Mouse (Mus musculus) gastrocnemius, adult 2 months (tissue): ENCODE data around the gene Pik3cg. TPM values are rescaled to one million over a fixed set of nuclear protein-coding genes. Genes with fewer than 3 reads are reported as not detected.

ENCODE experiments used
- DNase-seq: peaks from one replicate; pipeline ENCODE4 v3.0.0; 2022
- H3K27ac ChIP-seq: fragments of 200-600 bp; 2 replicates; pipeline ENCODE4 v1.8.1; 2022; ENCODE audit warnings: mild to moderate bottlenecking
- H3K4me3 ChIP-seq: fragments of 200-600 bp; 2 replicates; pipeline ENCODE4 v1.8.1; 2022; ENCODE audit warnings: mild to moderate bottlenecking, moderate library complexity
- CTCF ChIP-seq: fragments of 200-600 bp; IDR thresholded peaks from 2 replicates; pipeline ENCODE4 v1.8.1; 2022; ENCODE audit warnings: antibody characterized with exemption, mild to moderate bottlenecking, moderate library complexity
- intact Hi-C: fragments of 180-260 bp; cut with DNase I; formaldehyde crosslinking; loops from one replicate; pipeline ENCODE4 v1.15.1; 2025
- total RNA-seq, 2 experiments: library from RNA; stranded (reverse); gene quantifications; 2 replicates each; pipeline ENCODE4 v1.2.3; 2021

Gene Pik3cg
- total RNA-seq, 2 experiments from 2014 or later, result 0.45 to 0.48 TPM

DNA sequence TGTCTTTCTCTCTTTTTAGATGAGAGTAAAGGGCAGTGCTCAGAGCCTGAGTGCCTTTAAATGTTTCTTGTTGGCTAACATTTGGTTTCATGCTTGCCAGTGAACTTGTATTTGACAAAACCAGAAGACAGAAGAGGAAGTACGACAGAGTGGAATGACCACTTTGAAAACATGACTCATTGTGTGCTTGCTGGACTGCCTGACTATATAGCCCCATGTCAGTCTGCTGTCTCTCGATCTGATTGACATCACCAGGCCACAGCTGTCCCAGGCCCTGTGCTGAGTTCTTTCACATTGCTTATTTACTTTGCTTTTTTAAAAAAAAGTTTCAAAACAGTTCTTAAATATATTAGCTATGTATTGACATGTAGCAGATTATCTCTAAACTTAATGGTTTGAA is 44.8 kb downstream of the Pik3cg start:
- no peak for TF ChIP-seq CTCF
- intact Hi-C loops, result no loop called here
- Histone ChIP-seq H3K27ac (no peak overlapping the region), H3K4me3 (no peak overlapping the region)
- DNase-seq, result no peak

DNA sequence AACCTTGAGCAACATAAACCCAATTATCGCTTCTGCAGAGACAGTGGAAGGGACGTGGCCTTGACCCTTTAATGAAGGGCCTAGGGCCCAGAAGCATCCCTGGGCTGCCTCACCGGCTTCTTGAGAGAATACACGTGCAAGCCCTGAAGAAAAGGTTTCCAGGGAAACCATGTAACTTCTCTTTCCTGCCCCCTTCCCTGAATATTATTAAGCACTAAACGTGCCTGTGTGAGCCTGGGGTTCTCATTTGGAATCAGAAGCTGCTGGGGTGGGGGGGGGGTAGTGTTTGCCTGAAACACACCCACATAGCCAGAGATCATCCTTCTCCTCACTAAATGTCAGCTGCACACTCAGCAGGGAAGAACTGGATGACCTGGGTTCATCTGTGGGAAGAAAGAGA is 49.7 kb downstream of the Pik3cg start:
- TF ChIP-seq CTCF, result no peak
- H3K4me3 ChIP-seq, result no peak overlapping the region
- H3K27ac ChIP-seq, result no peak overlapping the region
- no peak for DNase-seq
- intact Hi-C loops, result no loop called here

DNA sequence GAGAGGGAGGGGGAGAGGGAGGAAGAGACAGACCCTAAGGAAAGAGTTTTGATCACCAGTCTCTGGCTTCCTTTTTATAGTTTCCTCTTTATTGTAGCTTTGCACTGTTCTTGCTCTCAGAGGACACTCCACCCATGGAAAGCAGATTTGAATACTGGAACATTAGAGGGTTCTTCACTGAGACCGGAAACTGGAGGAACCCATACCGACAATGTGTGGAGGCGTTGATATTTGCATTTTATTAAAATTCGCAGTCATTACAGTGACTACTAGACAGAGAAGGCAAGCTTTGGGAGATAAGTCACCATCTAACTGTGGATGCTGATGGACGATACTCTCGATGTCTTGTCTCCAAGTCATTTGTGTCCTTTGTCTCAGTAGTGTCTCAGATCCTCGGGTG is 61.9 kb downstream of the Pik3cg start:
- no peak overlapping the region for H3K27ac ChIP-seq
- DNase-seq, result no peak
- TF ChIP-seq CTCF, result no peak
- no peak overlapping the region for H3K4me3 ChIP-seq
- intact Hi-C loops, result loop anchor here (10.0 kb wide), 1 partner anchor 98 kb away; no protein-coding TSS in a partner anchor

DNA sequence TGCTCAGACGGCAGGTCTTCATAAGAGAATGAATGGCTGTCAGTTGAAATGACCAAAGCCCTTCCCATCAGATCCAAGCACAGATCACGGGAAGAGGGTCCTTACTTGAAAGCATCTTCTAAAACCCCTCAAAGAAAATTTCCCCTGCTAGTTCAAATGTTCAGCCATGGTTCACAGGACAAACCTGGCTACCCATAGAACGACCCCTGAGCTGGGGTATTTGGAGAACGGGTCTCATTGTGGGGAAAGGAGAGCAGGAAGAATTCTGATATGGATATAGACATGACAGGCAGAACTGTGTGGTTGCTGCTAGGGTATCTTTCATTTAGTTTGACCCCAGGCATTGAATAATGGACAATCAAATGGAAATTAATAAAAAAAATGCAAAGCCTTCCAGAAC is 62.8 kb downstream of the Pik3cg start:
- TF ChIP-seq CTCF, result no peak
- no peak overlapping the region for H3K4me3 ChIP-seq
- intact Hi-C loops, result loop anchor here (10.0 kb wide), 1 partner anchor 99 kb away; no protein-coding TSS in a partner anchor
- DNase-seq, result no peak
- no peak overlapping the region for H3K27ac ChIP-seq

DNA sequence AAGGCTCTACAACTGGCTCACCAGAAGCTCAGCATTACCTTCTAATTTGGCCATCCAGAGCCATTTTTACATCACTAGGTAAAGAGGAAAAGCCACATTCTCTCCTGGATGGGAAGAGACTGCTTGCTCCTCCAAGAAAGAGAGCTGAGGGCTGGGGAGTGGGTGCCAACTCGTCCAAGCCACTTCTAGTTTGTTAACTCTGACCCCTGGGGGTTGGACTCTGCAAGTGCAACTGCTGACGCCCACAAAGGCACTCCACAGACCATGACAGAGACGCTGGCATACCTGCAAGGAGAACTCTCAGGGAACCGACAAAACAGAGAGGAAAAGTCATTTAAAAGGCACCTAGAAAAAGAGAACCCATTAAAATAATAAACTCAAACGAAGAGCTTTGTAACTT is 63.9 kb downstream of the Pik3cg start:
- no peak overlapping the region for H3K4me3 ChIP-seq
- no peak overlapping the region for H3K27ac ChIP-seq
- peak; percentile 80 for DNase-seq
- peak; percentile 89 for TF ChIP-seq CTCF
- intact Hi-C loops, result loop anchor here (10.0 kb wide), 1 partner anchor 100 kb away; no protein-coding TSS in a partner anchor

DNA sequence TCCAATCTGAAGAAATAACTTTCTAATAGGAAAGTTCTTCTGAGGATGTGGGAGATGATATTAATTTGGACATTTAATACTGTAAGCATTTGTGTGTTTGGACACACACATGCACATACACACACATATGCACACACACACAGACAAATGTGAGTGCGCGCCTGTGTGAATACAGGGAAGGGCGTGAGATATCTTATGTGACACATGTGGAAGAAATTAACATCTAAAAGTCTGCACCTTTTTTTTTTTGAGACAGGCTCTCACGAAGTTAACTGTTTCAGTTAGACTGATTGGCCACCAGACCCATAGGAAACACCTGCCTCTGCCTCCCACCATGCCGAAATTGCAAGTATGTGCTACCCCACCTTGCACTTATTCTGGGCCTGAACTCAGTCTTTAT is 64.7 kb downstream of the Pik3cg start:
- Histone ChIP-seq H3K4me3 (no peak overlapping the region), H3K27ac (no peak overlapping the region)
- intact Hi-C loops, result loop anchor here (1.0 to 10.0 kb wide), 2 partner anchors 101 to 175 kb away; no protein-coding TSS in a partner anchor
- no peak for TF ChIP-seq CTCF
- no peak for DNase-seq

DNA sequence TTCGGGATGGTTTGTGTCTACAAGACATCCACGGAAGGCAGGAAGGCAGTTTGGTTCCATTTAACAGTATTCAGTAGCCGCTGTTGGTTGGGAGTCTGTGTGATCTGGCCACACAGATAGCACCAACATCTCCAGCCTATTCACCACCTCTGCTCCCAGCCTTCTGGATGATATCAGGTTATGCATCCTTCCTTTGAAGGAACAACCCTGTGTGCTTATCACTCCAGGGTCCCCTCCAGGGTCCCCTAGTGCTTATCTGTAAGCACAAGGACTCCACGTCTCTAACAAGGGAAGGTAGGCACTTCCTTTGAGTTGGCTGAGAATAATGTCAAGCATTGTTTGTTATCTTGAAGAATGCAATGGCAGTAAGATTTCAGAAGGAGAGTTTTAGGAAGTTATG is 65.3 kb downstream of the Pik3cg start:
- Histone ChIP-seq H3K27ac (no peak overlapping the region), H3K4me3 (no peak overlapping the region)
- no peak for DNase-seq
- intact Hi-C loops, result loop anchor here (1.0 to 10.0 kb wide), 2 partner anchors 102 to 175 kb away; no protein-coding TSS in a partner anchor
- TF ChIP-seq CTCF, result no peak

DNA sequence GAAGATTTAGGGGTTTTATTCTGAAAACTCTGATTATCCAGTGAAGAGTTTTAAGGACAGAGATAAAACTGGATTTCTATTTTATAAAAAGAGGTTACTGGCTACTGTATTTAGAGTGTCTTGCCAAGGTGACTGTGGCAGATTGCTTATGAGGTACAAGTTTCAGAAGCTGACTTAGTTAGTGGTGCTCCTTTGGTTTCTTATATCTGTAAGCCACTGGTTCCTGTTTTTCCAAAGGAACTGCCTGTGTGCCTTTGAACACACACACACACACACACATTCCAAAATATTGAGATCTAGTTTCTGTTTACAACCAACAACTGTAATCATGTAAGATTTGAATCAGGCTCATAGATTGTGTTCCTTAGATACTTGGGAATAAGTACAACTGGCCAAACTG is 66.7 kb downstream of the Pik3cg start:
- no peak for DNase-seq
- TF ChIP-seq CTCF, result no peak
- H3K4me3 ChIP-seq, result no peak overlapping the region
- intact Hi-C loops, result loop anchor here (10.0 kb wide), 1 partner anchor 103 kb away; no protein-coding TSS in a partner anchor
- no peak overlapping the region for H3K27ac ChIP-seq

DNA sequence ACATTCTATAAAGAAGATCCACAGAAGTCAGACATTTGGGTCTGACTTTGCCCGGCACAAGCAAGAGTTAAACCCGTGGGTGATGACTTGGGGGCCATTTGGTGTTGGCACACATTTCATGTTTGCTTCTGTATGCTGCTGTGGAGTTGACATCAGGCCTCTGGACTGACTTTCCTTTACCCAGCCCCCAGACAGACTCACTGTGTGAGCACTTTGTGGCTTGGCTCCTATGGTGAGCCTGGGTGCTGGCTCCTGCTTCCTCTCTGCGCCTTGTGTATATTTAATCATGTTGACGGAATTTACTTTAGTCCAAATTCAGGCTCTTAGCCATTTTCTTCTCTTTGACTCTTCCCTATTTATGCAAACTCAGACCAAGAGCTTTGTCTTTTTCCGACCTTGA is 69.6 kb downstream of the Pik3cg start:
- Histone ChIP-seq H3K4me3 (no peak overlapping the region), H3K27ac (no peak overlapping the region)
- TF ChIP-seq CTCF, result no peak
- DNase-seq, result no peak
- intact Hi-C loops, result no loop called here

DNA sequence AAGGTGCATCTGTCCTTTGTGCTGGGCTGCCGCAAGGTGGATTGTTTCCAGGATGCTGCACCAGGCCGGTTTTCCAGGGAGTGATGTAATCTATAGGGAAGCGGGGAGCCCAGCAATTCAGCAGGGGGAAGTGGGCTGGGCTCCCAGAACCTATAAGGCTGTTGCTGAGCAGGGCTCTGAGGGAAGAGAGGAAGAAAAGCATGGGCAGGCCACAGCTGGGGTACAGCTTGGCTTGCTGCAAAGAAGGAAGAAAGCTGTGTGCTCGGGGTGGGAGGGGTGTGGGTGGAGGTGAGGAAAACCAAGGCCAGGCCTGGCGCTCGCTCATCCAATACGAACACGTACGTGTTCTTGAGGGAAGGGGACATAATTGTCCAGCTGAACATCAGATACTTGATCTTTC is 70.1 kb downstream of the Pik3cg start:
- DNase-seq, result no peak
- no peak overlapping the region for H3K27ac ChIP-seq
- intact Hi-C loops, result no loop called here
- H3K4me3 ChIP-seq, result no peak overlapping the region
- TF ChIP-seq CTCF, result no peak

DNA sequence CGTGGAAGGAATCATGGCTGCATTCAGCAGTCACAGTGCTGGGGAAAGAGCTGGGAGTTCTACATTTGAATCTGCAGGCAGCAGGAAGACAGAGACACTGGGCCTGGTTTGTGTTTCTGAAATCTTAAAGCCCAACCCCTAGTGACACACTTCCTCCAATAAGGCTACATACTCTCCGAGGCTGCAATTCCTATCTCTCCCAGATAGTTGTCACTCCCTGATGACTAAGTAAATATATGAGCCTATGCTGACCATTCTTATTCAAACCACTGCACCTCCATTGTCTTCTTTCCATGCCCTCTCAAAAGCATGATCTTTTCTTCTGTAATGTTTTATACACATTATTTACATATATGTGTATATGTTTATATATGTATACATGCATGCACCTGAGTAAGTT is 70.9 kb downstream of the Pik3cg start:
- DNase-seq, result no peak
- Histone ChIP-seq H3K27ac (no peak overlapping the region), H3K4me3 (no peak overlapping the region)
- no peak for TF ChIP-seq CTCF
- intact Hi-C loops, result no loop called here

DNA sequence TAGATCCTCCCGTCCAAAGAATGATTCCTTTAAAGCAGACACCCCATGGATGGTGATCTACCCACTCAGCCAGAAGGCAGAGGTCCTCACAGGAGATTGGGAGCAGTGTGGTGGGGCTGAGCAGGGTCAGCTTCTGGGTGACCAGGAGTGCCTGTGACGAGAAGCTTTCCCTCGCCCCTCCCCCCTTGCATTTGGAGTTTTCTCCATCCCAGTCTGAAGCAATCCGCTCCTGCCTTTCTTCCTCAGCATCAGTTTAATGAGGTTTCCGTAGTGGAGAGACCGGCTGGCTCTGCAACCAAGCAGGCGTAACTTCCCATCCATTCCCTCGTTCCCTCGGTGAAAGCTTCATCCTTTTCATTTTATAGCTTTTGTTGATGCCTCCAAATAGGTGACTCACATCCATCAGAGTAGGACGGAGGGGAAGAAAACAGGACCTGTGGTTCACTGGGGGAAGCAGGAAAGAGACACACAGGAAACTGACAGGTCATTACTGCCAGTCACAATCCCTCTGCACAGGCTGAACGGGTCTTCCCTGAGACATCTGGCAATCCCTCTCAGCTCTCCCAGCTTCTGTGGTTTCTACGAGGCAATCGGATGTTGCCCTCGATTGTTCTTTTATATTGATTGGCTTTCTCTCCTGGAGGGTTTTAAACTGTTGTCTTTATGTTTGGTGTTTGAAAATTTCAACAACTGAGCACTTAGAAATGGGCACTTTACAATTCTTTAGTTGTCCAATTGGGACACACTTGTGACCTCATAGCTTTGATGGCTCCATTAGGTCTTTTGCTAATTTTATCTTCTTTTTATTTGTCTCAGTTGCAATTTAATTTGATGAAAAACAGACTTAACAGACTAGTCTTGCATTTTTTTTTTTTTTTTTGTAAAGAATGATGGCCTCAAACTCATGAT is 80.6 kb downstream of the Pik3cg start:
- Histone ChIP-seq H3K27ac (no peak overlapping the region), H3K4me3 (no peak overlapping the region)
- DNase-seq, result no peak
- TF ChIP-seq CTCF, result no peak
- intact Hi-C loops, result no loop called here

DNA sequence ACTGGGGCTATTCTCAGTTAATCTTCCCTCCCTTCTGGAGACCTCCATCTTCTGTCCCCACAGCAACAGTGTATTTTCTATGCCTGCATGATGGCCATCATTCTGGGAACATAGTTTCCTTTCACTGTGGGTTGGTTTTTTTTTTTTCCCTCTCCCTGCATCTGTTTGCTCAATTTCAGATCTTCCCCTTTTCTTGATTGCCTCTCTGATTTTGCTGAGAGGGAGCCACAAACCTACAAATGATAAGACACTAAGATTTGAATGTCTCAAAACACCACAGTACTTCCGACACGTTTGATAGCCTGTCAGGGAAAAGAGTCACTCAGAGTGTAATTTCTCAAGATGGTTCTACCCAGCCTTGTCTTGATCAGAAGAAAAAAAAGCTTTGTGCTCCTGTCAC is 81.3 kb downstream of the Pik3cg start:
- Histone ChIP-seq H3K27ac (no peak overlapping the region), H3K4me3 (no peak overlapping the region)
- intact Hi-C loops, result no loop called here
- DNase-seq, result no peak
- TF ChIP-seq CTCF, result no peak

DNA sequence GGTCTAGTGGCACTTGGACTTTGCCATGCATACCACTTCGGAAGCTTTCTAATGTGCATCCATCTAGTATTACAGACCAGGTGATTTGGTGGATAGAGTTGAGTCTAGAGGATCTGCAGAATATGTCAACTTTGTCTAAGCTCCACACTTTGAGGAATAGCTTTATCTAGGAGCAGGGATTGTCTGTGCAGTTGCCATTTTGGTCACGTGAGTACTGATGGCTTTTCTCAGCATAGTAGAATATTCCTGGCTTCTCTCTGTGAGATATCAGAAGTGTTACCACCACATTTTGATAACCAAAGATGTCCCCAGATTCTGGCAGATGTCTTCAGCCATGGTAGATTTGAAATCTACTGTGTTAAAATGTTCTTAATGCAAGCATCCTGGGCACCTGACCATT is 84.0 kb downstream of the Pik3cg start:
- H3K27ac ChIP-seq, result no peak overlapping the region
- intact Hi-C loops, result no loop called here
- DNase-seq, result no peak
- H3K4me3 ChIP-seq, result no peak overlapping the region
- TF ChIP-seq CTCF, result no peak
